Mouse (Mus musculus): ENCODE measurements around the gene Pnpla2. TPM values are rescaled to one million over a fixed set of nuclear protein-coding genes. Genes with fewer than 3 reads are reported as not detected.

The Pnpla2 gene
- polyA plus RNA-seq, 1 experiment: 185 TPM

GRCm38 (mm10) chr7:141477578-141478269 is 22.7 kb downstream of the Pnpla2 start:
- 35% methylated on average over 4 of the region's 4 CpGs for WGBS
- no peak for DNase-seq (ENCODE audit: low read depth, low spot score)

- WGBS: 44% methylated on average over 5 of the region's 5 CpGs
- no peak for DNase-seq (ENCODE audit: low read depth, low spot score)
Measured at GRCm38 (mm10) chr7:141478270-141478748, 23.3 kb downstream of the Pnpla2 start.

- no peak for DNase-seq (ENCODE audit: low read depth, low spot score)
- WGBS: 12% methylated on average over 10 of the region's 10 CpGs
Measured at GRCm38 (mm10) chr7:141480842-141481497, 26.0 kb downstream of the Pnpla2 start.

DNA sequence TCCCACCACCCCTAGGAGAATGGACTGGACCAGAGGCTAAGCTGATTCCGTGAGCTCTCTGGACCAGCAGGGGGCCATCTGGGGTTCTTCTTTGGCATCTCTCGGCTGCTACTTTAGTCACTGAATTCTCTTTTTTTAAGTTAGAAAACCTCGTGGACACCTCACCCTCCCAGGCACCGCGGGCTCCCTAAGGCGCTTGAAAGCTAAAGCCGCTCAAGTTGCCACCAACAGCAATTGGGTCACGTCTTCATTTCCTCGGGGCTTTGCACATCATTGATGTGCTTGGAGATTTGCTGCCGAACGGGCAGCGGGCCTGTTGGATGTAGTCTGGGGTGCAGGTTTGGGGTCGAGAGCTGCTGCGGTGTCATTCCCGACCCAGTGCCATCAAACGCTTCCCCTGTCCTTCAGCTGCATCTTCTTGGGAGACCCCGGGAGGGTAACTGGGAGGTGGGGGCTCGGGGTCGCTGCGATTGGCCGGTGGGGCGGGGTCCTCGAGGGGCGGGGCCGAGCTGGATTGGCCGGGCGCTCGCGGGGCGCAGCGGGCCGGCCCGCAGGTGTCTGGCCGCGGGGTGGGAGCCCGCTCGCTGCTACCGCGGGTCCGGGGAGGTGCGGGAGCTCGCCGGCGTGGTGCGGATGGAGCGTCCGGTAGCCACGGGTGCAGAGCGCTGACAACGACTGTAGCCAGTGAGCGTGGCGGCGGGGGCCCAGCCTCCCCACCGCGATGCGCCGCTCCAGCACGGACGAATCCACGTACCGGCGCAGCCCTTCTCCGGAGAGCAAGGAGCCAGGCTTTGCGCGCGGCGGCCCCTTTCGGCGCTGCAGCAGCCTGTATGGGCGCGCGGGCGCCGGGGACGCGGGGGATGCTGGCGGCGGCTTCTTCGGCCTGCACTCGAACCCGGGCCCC is 26.8 kb downstream of the Pnpla2 start:
- WGBS: 2% methylated on average over 81 of the region's 81 CpGs
- no peak for DNase-seq (ENCODE audit: low read depth, low spot score)

DNA sequence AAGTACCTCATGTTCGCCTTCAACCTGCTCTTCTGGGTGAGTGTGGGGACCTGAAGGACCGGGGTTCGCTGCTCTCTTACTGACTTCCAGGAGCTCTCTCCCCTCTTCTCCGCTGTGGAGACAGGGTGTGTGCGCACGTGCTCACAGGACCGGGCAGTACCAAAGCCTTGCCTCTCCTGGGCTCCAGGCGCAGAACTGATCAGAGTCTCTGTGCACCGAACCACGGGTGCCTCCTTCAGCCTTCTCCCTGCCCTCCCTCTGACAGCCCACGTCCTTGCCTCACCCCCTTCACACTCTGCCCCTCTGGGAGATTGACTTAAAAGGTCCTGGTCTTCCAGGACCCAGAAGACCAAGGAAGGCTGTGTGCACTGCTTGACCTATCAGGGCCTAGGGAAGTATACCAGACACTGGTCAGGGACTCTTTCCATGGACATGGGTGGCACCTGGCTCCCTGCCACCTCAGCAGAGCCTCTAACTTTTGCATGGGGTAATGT is 27.6 kb downstream of the Pnpla2 start:
- DNase-seq (ENCODE audit: low read depth, low spot score): no peak
- 30% methylated on average over 11 of the region's 11 CpGs for WGBS

GRCm38 (mm10) chr7:141483114-141483653 is 28.2 kb downstream of the Pnpla2 start:
- no peak for DNase-seq (ENCODE audit: low read depth, low spot score)
- WGBS: 56% methylated on average over 6 of the region's 6 CpGs

- DNase-seq (ENCODE audit: low read depth, low spot score): no peak
- WGBS: 80% methylated on average over 5 of the region's 5 CpGs
Measured at GRCm38 (mm10) chr7:141484186-141485120, 29.5 kb downstream of the Pnpla2 start.

DNA sequence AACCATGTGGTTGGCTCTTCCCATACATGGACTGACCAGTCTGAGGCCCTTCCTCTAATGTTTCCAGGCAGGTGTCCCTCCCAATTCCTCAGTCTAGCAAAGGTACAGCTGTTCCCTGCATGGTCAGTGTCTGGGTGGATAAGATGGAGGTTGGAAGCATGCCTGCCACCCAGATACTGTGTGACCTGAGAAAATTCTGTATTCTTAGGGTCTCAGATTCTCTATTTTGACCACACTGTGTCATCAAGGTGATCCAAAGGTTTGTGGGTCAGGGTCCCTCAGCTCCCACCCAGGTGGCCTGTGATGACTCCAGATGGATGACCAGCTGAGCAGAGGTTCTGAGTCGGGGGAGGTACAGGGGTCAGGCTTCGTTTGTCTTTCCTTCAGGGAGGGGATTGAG is 30.2 kb downstream of the Pnpla2 start:
- 86% methylated on average over 2 of the region's 2 CpGs for WGBS
- no peak for DNase-seq (ENCODE audit: low read depth, low spot score)

DNA sequence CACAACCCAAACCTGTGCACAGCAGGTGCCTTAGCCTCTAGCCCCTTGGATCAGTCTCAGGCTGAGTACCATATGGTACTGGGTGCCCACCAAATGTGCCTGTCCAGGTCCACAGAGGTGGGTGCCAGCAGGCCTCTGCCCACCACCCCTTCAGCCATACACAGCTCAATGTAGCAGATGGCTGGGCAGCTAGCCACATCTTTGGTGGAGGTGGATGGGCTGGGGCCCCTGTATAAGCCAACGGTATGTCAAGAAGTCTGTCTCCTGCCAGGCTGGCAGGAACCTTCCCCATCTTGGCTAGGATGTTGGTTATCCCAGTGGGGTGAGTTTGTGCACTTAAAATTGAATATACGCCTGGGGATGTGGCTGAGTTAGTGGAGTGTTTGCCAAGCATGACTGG is 30.6 kb downstream of the Pnpla2 start:
- WGBS: 84% methylated on average over 2 of the region's 2 CpGs
- no peak for DNase-seq (ENCODE audit: low read depth, low spot score)

DNA sequence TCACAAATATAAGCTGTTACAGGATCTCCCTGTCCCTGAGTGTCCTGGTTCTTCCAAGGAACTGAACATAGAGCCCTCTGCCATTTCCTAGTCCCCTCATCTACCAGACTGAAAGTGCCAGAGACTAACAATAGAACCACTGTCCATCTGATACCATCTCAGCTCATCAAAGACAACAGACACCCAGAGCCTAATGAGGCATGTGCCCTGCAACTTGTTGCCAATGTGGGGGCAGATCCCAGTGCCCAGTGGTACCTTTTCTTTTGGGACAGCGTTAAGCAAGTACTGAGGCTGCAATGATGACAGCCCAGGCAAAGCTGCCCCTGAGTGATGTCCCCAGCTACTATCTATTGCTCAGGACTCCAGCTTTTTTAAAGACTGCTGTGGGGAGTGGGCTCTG is 31.2 kb downstream of the Pnpla2 start:
- 91% methylated on average over 1 of the region's 1 CpGs for WGBS
- no peak for DNase-seq (ENCODE audit: low read depth, low spot score)

DNA sequence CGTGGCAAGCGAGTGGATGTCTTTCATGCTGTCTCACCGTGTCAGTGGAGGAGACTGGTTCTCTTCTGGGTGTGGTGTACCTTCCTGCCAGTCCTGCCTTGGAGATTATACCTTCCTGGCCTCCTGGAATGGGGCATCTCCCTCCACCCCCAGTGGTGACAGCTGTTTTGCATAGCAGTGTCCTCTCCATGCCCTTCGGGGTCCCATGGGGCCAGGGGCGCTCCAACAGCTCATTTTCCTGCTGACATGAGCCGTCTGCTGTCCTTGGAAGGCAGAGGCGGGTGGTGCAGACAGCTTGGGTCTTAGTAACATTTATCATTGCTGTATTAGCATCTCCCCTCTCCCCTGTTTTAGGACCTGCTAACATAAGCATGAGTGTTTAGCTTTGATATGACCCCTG is 32.1 kb downstream of the Pnpla2 start:
- WGBS: 81% methylated on average over 7 of the region's 7 CpGs

GRCm38 (mm10) chr7:141491151-141491550 is 36.2 kb downstream of the Pnpla2 start:
- WGBS: 80% methylated on average over 2 of the region's 2 CpGs
- DNase-seq (ENCODE audit: low read depth, low spot score): no peak

More for the DNA sequence above, 32.1 kb downstream of the Pnpla2 start:
- no peak for DNase-seq (ENCODE audit: low read depth, low spot score)

DNA sequence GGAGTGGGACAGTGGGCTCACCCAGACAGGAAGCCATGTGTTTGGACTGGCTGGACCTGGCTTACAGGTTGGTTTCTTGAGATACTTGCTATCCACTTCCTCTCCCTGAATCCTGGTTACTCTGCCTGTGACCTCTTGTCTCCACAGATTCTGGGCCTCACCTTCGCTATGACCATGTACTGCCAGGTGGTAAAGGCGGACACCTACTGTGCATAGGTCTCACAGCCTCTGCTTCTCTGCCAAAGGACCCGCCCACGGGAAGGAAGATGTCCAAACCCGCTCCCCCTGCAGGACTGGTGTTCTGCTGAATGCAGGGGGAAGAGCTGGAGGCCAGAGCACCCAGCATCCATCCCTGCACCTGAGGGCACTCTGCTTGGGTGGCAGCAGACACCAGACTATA is 37.7 kb downstream of the Pnpla2 start:
- DNase-seq (ENCODE audit: low read depth, low spot score): no peak
- WGBS: 80% methylated on average over 5 of the region's 5 CpGs

GRCm38 (mm10) chr7:141493729-141494128 is 38.7 kb downstream of the Pnpla2 start:
- WGBS: 89% methylated on average over 1 of the region's 1 CpGs
- DNase-seq (ENCODE audit: low read depth, low spot score): no peak

- 88% methylated on average over 2 of the region's 2 CpGs for WGBS
- no peak for DNase-seq (ENCODE audit: low read depth, low spot score)
Measured at GRCm38 (mm10) chr7:141495379-141495778, 40.4 kb downstream of the Pnpla2 start.

- 79% methylated on average over 4 of the region's 4 CpGs for WGBS
- DNase-seq (ENCODE audit: low read depth, low spot score): no peak
Measured at GRCm38 (mm10) chr7:141495940-141496339, 40.9 kb downstream of the Pnpla2 start.

GRCm38 (mm10) chr7:141497600-141497999 is 42.6 kb downstream of the Pnpla2 start:
- WGBS: 84% methylated on average over 3 of the region's 3 CpGs

GRCm38 (mm10) chr7:141501820-141502555 is 47.0 kb downstream of the Pnpla2 start:
- no peak for DNase-seq (ENCODE audit: low read depth, low spot score)
- WGBS: 87% methylated on average over 7 of the region's 7 CpGs

More at GRCm38 (mm10) chr7:141497600-141497999, 42.6 kb downstream of the Pnpla2 start:
- no peak for DNase-seq (ENCODE audit: low read depth, low spot score)

All from large intestine, adult 2 months (tissue).